Mouse (Mus musculus) neural tube, postnatal 0 days (tissue): ENCODE measurements around the gene Gm2696. TPM values are rescaled to one million over a fixed set of nuclear protein-coding genes. Genes with fewer than 3 reads are reported as not detected.

Source experiments
- polyA plus RNA-seq: library from polyadenylated mRNA; unstranded; fragments of >200 nt; fragmentation: Nextera tagmentation; extraction: Ambion mirVana; gene quantifications from 2 replicates; pipeline ENCODE4 v1.2.1, GENCODE M21; 2015

Gene Gm2696
- polyA plus RNA-seq = not detected in 2 replicates

GRCm38 (mm10) chr10:77814382-77814781, at the start of gene Gm2696:
Gene Gm2696, plus strand, starts transcription at chr10:77814682.

GRCm38 (mm10) chr10:77771225-77771624, 43.3 kb upstream of the Gm2696 start, which contains the start of gene Gm3238:
Gene Gm3238, minus strand, starts transcription at chr10:77771325.

GRCm38 (mm10) chr10:77776844-77777243, 37.6 kb upstream of the Gm2696 start, which contains the start of gene Gm7138:
Gene Gm7138, minus strand, starts transcription at chr10:77776944.

DNA sequence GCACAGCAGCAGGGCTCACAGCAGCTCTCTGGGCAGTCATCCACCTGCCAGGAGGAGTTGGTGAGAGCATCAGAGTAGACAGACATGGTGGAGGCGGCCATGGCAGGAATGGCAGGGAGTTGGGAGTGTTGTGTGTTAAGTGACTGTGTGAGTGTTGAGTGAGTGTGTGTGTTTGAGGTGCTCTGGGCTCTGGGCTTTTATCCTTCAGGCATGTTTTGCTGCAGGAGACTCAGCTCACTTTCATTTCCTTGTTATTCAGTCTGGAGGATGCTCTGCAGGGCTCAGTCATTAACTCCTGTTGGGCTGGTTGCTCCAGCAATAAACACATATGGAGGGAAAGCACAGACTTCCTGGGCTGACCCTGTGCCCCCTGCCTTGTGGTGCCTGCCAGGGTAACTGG, 32.0 kb upstream of the Gm2696 start, which contains the start of gene Gm3250:
Gm3250 (minus strand) TSS at position 101 of the 400 bp plus-strand sequence.

DNA sequence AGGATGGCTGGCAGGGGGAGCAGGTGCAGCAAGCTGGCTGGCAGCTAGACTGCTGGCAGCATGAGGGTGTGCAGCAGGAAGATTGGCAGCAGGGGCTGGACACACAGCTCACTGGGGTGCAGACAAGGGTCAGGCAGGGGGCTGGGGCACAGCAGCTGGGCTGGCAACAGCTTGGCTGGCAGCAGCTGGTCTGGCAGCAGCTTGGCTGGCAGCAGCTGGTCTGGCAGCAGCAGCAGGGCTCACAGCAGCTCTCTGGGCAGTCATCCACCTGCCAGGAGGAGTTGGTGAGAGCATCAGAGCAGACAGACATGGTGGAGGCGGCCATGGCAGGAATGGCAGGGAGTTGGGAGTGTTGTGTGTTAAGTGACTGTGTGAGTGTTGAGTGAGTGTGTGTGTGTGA, 26.6 kb upstream of the Gm2696 start, which contains the start of gene Gm7137:
Gm7137 (minus strand) TSS at position 325 of the 400 bp plus-strand sequence.

GRCm38 (mm10) chr10:77794976-77795375, 19.5 kb upstream of the Gm2696 start, which contains the start of gene Gm9639:
Gene Gm9639, minus strand, starts transcription at chr10:77795076.

GRCm38 (mm10) chr10:77798921-77799508, 15.5 kb upstream of the Gm2696 start, which contains the start of gene Gm19668:
Gene Gm19668, minus strand, starts transcription at chr10:77799133.

GRCm38 (mm10) chr10:77811743-77812142, 2.7 kb upstream of the Gm2696 start, which contains the start of gene Gm9507:
Gene Gm9507, minus strand, starts transcription at chr10:77811843.

GRCm38 (mm10) chr10:77826951-77827350, 12.5 kb downstream of the Gm2696 start, which contains the start of gene Krtap10-4:
Gene Krtap10-4, minus strand, starts transcription at chr10:77827095.

DNA sequence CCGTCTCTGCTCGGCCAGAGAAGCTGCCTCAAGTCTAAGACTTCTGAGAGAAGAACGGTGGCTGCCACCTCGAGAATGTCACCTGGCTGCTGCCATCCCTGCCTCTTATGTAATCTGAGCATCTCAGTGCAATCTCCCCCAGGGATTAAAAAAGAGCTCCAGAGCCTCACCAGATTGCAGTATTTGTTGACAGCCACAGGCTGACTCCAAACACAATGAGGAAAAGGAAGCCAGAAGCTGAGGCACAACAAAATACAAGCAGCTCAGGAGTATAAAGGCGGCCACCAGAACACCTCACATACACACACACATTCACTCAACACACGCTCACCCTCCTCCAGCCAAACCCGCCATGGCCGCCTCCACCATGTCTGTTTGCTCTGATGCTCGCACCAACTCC, 21.2 kb downstream of the Gm2696 start, which contains the start of gene Krtap10-10:
Krtap10-10 (plus strand) TSS at position 301 of the 400 bp plus-strand sequence.

GRCm38 (mm10) chr10:77846503-77846902, 32.0 kb downstream of the Gm2696 start, which contains the start of gene Gm36176:
Gene Gm36176, plus strand, starts transcription at chr10:77846803.

GRCm38 (mm10) chr10:77852559-77852958, 38.1 kb downstream of the Gm2696 start, which contains the start of gene Gm10318:
Gene Gm10318, plus strand, starts transcription at chr10:77852859.

GRCm38 (mm10) chr10:77861675-77862074, 47.2 kb downstream of the Gm2696 start, which contains the start of gene Gm3285:
Gene Gm3285, plus strand, starts transcription at chr10:77861975.

Other genes with a start within 250 kb of the Gm2696 start
- 87.6 and 92.6 TPM in 2 replicates for gene Pttg1ip, start 233.0 kb upstream of the Gm2696 start, polyA plus RNA-seq
- gene Sumo3, start 208.6 kb upstream of the Gm2696 start, polyA plus RNA-seq = 276 and 292 TPM in 2 replicates
- gene Gm49325, start 208.5 kb upstream of the Gm2696 start, polyA plus RNA-seq = 1.7 and 3.1 TPM in 2 replicates
- gene Ube2g2, start 192.4 kb upstream of the Gm2696 start, polyA plus RNA-seq = 53.8 and 60.5 TPM in 2 replicates
- 2.4 and 2.6 TPM in 2 replicates for gene Tspear, start 128.1 kb upstream of the Gm2696 start, polyA plus RNA-seq
- not detected in 2 replicates for gene Gm19402, start 123.9 kb upstream of the Gm2696 start, polyA plus RNA-seq
- not detected in 2 replicates for gene Gm9508, start 117.4 kb upstream of the Gm2696 start, polyA plus RNA-seq
- not detected in 2 replicates for gene Gm10272, start 108.1 kb upstream of the Gm2696 start, polyA plus RNA-seq
- gene Gm10024, start 103.2 kb upstream of the Gm2696 start, polyA plus RNA-seq = not detected in 2 replicates
- not detected in 2 replicates for gene Gm10142, start 98.9 kb upstream of the Gm2696 start, polyA plus RNA-seq
- gene Krtap12-1, start 94.1 kb upstream of the Gm2696 start, polyA plus RNA-seq = not detected in 2 replicates
- not detected in 2 replicates for gene Gm10100, start 88.2 kb upstream of the Gm2696 start, polyA plus RNA-seq
- not detected in 2 replicates for gene Gm18596, start 72.0 kb upstream of the Gm2696 start, polyA plus RNA-seq
- gene Gm9736, start 63.3 kb upstream of the Gm2696 start, polyA plus RNA-seq = not detected in 2 replicates
- not detected in 2 replicates for gene Gm3233, start 55.0 kb upstream of the Gm2696 start, polyA plus RNA-seq
- not detected in 2 replicates for gene Gm3238, start 43.4 kb upstream of the Gm2696 start, polyA plus RNA-seq
- not detected in 2 replicates for gene Gm7138, start 37.7 kb upstream of the Gm2696 start, polyA plus RNA-seq
- not detected in 2 replicates for gene Gm3250, start 32.1 kb upstream of the Gm2696 start, polyA plus RNA-seq
- gene Gm7137, start 26.5 kb upstream of the Gm2696 start, polyA plus RNA-seq = not detected in 2 replicates
- gene Gm9639, start 19.6 kb upstream of the Gm2696 start, polyA plus RNA-seq = not detected in 2 replicates
- gene Gm19668, start 15.5 kb upstream of the Gm2696 start, polyA plus RNA-seq = not detected in 2 replicates
- gene Gm9507, start 2.8 kb upstream of the Gm2696 start, polyA plus RNA-seq = not detected in 2 replicates
- gene Krtap10-4, start 12.4 kb downstream of the Gm2696 start, polyA plus RNA-seq = not detected in 2 replicates
- gene Krtap10-10, start 21.3 kb downstream of the Gm2696 start, polyA plus RNA-seq = not detected in 2 replicates
- not detected in 2 replicates for gene Gm36176, start 32.1 kb downstream of the Gm2696 start, polyA plus RNA-seq
- not detected in 2 replicates for gene Gm10318, start 38.2 kb downstream of the Gm2696 start, polyA plus RNA-seq
- not detected in 2 replicates for gene Gm3285, start 47.3 kb downstream of the Gm2696 start, polyA plus RNA-seq
- 22.2 and 26.6 TPM in 2 replicates for gene Lrrc3, start 87.9 kb downstream of the Gm2696 start, polyA plus RNA-seq
- 8.9 and 10.4 TPM in 2 replicates for gene Trpm2, start 155.9 kb downstream of the Gm2696 start, polyA plus RNA-seq
- 65.9 and 70.1 TPM in 2 replicates for gene 1810043G02Rik, start 163.8 kb downstream of the Gm2696 start, polyA plus RNA-seq
- 82.9 and 88.0 TPM in 2 replicates for gene Pfkl, start 195.4 kb downstream of the Gm2696 start, polyA plus RNA-seq
- gene Dnmt3l, start 227.3 kb downstream of the Gm2696 start, polyA plus RNA-seq = not detected in 2 replicates
- gene Aire, start 228.9 kb downstream of the Gm2696 start, polyA plus RNA-seq = 0.19 and 0.40 TPM in 2 replicates